Mouse (Mus musculus): ENCODE data around the gene Cdkn1c. TPM values are rescaled to one million over a fixed set of nuclear protein-coding genes. Genes with fewer than 3 reads are reported as not detected.

Cdkn1c gene
- total and polyA plus RNA-seq, 3 experiments: 10.0 to 11.9 TPM; not detected in 1

GRCm38 (mm10) chr7:143473347-143474101 is 12.7 kb upstream of the Cdkn1c start, which contains the start of gene Slc22a18 (continued):
- TF ChIP-seq MYC (IDR thresholded peaks at IDR 0.05; ENCODE audit: low read depth, low read length): peak; percentile 68

GRCm38 (mm10) chr7:143469946-143470345 is 9.1 kb upstream of the Cdkn1c start:
- DNase-seq (ENCODE audit: low read depth, low spot score): peak; percentile 85
- Histone ChIP-seq H3K27me3 (ENCODE audit: control insufficient read depth in 1 of 2, insufficient read depth in 2 of 2, low read length in 2 of 2) (no peaks in the 10 kb centered on the region), H3K79me2 (ENCODE audit: control insufficient read depth, insufficient read depth, low read length, poor library complexity) (peaks cover 7% of the 10 kb centered on the region; the same call in 1 of the 2 replicates), H3K4me3 (ENCODE audit: control insufficient read depth in 1 of 2, insufficient read depth in 1 of 2, low read depth in 2 of 2, low read length in 2 of 2) (peak overlapping the region in 1 of 2 experiments; percentile 19; a peak in 1 of 4 replicates), H3K9ac (ENCODE audit: control insufficient read depth, low read depth, low read length, poor library complexity, severe bottlenecking) (0 out of 2 replicates have a peak overlapping the region, but pooled peaks have one; percentile 28), H3K4me1 (ENCODE audit: control insufficient read depth in 1 of 2, insufficient read depth in 2 of 2, low read length in 2 of 2) (peaks cover 7 to 33% of the 10 kb centered on the region in 2 experiments), H3K27ac (ENCODE audit: control insufficient read depth, low read depth, low read length) (no peak overlapping the region), H3K36me3 (ENCODE audit: control insufficient read depth in 1 of 2, insufficient read depth in 2 of 2, low read length in 2 of 2) (peaks cover 0 to 13% of the 10 kb centered on the region in 2 experiments; a peak in 2 of 4 replicates), H3K9me3 (replicated peaks; ENCODE audit: insufficient read depth, low read length) (no peaks in the 10 kb centered on the region)
- TF ChIP-seq USF2 (IDR thresholded peaks at IDR 0.05; ENCODE audit: borderline replicate concordance in 1 of 2, insufficient read depth in 1 of 2, low read depth in 1 of 2, low read length in 2 of 2) (no peak), MEF2A (IDR thresholded peaks at IDR 0.05; ENCODE audit: extremely low read depth, insufficient replicate concordance, low read depth, low read length, poor library complexity, severe bottlenecking) (no peak), MAX (IDR thresholded peaks at IDR 0.05; ENCODE audit: low read length) (peak; percentile 27; the same call in 1 of the 2 replicates), RAD21 (IDR thresholded peaks at IDR 0.05; ENCODE audit: low read depth, low read length) (peak; percentile 70), E2F4 (IDR thresholded peaks at IDR 0.05; ENCODE audit: borderline replicate concordance, low read depth, low read length) (no peak), MAFK (IDR thresholded peaks at IDR 0.05; ENCODE audit: borderline replicate concordance, low read depth, low read length) (no peak), HCFC1 (IDR thresholded peaks at IDR 0.05; ENCODE audit: low read depth, low read length) (no peak), SIN3A (IDR thresholded peaks at IDR 0.05; ENCODE audit: low read length) (peak; percentile 30; the same call in 1 of the 2 replicates), POLR2A (IDR thresholded peaks at IDR 0.05; ENCODE audit: control insufficient read depth in 1 of 2, insufficient read depth in 1 of 2, low read depth in 1 of 2, low read length in 2 of 2, poor library complexity in 1 of 2) (no peak), CHD2 (IDR thresholded peaks at IDR 0.05; ENCODE audit: low read length) (no peak), SMC3 (IDR thresholded peaks at IDR 0.05; ENCODE audit: low read depth, low read length) (peak; percentile 87), KAT2A (conservative IDR thresholded peaks at IDR 0.05; ENCODE audit: low read depth, low read length) (no peak), ZC3H11A (IDR thresholded peaks at IDR 0.05; ENCODE audit: low read depth, low read length) (peak; percentile 66), CTCF (IDR thresholded peaks at IDR 0.05 in 2 of 3, conservative IDR thresholded peaks at IDR 0.05 in 1 of 3; ENCODE audit: control insufficient read depth in 1 of 3, insufficient read depth in 1 of 3, low read depth in 2 of 3, low read length in 3 of 3, poor library complexity in 1 of 3, severe bottlenecking in 1 of 3) (peak; percentile 86 to 95 (median 92)), MXI1 (IDR thresholded peaks at IDR 0.05; ENCODE audit: low read depth, low read length) (0 out of 2 replicates have a peak, but pooled peaks have one; percentile 26), ELF1 (IDR thresholded peaks at IDR 0.05; ENCODE audit: low read depth, low read length) (peak; percentile 47; the same call in 1 of the 2 replicates), BHLHE40 (IDR thresholded peaks at IDR 0.05; ENCODE audit: borderline replicate concordance, low read depth, low read length) (no peak)

All from MEL (cell line).